Mouse (Mus musculus) layer of hippocampus, adult 18-20 months (tissue): ENCODE measurements at regions not wholly inside any gene's neighbourhood (a gene's known extent, or its start where the extent isn't known, plus 50 kb on each side); places are given as distances from the start of the nearest gene placed in this dataset.
"Not testable (repeated sequence)": the region's sequence is repeated elsewhere in the genome, so short reads cannot be mapped to it uniquely, and the experiment has no call there.

Source experiments
- DNase-seq, 2 experiments: peaks; one replicate each; pipeline ENCODE4 v3.0.0; 2022; ENCODE audit warnings: low spot score in 2 of 2

DNA sequence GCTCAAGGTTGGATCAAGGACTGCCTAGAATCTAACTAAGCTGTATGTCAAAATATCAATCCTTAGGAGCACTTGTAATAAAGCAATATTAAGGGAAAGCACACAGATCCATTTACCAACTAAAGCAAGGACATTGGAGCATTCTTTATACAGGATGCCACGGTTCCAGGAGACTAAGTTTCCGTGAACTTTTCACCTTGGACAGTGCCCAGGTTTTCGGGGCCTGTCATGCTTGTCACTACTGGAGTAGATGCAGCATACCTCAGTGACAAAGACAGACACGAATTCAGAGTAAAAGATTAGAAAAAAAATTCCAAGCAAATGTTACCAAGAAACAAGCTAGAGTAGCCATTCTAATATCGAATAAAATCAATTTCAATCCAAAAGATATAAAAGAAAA, 543.6 kb downstream of the Slitrk5 start:
- not testable (repeated sequence) for DNase-seq

DNA sequence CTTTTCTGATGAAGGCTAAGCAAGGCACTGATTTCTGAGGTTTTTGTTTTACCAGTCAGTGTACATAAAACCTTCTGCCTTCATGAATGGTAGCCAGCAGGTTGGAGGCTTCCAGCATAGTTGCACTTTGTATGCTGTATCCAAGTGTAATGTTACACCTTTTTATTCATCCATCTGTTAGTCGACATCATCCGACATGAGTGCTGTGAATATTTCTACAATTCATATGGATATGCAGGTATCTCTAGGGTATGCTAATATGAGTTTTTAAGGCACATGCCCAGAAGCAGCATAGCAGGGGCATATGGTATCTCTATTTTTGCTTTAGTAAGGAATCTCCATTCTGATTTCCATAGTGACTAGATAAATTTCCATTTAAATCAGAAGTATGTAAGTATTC, 555.6 kb downstream of the Slitrk5 start:
- peak in 1 of 2 experiments; percentile 2 for DNase-seq

DNA sequence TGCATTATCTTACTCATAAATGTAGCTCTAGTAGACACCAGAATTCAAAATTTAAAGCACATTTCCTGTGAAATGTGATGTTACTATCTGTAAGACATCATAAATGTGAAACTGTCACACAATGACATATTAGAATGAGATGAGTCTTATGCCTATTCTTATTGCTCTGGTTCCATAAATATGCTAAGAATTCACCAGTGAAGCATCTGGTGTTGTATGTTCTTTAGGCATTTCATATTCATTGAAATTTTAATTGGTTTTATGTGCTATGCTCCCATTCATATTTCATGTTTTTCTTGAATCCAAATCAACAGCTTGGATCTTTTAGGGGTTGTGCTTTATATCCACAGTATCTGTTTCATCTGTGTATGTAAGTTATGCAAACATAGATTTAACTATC, 564.6 kb downstream of the Slitrk5 start:
- no peak for DNase-seq

DNA sequence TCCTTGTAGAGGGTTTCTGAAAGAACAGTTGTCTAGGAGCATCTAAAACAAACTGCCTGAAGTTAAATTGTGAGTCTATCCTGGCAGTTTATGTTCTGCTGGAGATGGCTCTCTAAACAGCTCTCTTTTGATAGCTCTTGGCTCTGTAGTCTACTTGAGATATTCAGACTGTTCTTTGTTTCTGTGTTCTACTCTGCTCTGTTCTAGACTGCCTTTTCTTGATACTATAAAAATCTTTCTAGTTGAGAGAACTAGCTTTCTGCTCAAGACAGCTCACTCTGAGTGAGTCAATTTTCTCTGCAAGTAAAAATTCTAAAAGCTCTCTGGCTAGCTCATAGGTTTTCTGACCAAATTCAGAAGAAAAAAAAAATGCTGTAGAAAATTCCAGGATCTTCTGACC, 573.3 kb downstream of the Slitrk5 start:
- DNase-seq, result no peak

DNA sequence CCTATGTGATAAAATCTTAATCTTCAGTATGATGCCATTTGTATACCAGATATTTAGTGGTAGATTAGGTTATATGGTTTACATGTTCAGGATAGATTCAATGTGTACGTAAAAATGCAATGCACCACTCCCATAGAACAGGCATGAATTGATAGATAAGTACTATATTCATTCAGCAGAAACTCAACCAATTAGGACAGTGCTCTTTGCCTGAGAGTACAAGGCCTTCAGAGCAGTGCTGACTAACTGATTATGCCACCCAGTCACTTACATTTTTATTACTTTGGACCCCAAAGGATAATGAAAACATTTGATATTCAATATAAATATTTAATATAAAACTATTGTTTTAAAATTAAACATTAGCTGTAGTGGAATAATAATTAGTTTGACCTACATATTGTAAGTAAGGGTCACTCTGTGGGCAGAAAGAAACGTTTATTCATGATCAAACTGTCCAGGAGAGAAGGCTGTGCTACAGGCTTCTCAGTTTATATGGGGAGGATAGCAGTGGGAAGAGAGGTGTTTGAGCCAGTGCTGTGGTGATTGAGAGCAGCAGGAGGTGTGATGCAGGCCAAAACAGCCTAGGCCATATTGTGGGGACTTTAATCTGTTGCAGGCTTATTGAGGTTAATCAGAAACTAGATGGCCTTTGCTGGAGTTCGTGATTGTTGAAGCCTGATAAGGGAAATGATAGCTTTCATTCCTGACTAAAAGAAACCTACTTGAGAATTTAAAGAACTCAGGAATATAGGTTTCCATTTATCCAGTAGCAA, 623.3 kb downstream of the Slitrk5 start:
- no peak for DNase-seq

DNA sequence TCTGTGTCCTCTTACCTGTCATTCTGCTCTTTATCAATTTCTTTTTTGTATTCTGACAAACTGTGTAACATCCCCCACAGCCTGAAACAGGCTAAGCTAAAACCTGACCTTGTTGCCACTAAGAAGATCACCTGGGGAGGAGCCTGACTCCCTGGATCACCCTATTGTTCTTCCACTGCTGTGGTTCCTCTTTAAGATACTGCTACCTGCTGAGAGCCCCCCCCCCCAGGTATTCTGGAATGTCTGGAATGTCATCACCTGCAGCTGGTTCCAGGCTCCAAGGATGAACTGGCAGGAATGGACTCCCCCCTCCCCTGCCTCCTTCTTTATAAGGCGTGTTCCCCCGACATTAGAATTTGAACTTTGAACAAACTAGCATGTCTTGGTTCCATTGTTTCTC, 650.7 kb downstream of the Slitrk5 start:
- no peak for DNase-seq
